Mouse (Mus musculus): ENCODE results near the gene Spout1. TPM values are rescaled to one million over a fixed set of nuclear protein-coding genes. Genes with fewer than 3 reads are reported as not detected.
"Not testable (repeated sequence)": the region's sequence is repeated elsewhere in the genome, so short reads cannot be mapped to it uniquely, and the experiment has no call there.

Gene Spout1
- polyA plus RNA-seq, 1 experiment from 2014 or later = 72.4 TPM

DNA sequence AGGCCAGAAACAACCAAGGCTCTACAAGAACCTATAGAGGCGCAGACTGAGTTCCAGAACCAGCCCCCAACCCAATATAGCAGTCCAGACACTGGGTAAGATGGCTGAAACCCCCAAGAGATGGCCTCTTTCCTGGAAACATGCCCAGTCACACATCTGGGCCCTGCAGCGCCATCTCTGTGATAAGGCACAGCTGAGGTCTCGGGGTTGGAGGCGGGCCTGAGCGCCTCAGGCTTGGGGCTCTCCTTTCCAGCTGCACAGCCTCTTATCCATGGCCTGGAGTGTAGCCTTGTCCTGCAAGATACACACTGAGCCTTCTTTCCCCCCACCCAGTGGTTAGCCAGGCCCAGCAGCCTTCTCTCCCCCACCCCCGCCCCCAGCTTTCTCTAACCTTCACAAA lies 7.0 kb upstream of the Spout1 start:
- Histone ChIP-seq H3K4me3 (ENCODE audit: low read length) (no peak overlapping the region), H3K27ac (ENCODE audit: low read depth, low read length) (no peak overlapping the region), H3K27me3 (replicated peaks; ENCODE audit: control insufficient read depth, insufficient read depth, low read length) (no peaks in the 10 kb centered on the region), H3K36me3 (ENCODE audit: control insufficient read depth, insufficient read depth, low read length) (no peaks in the 10 kb centered on the region), H3K9ac (ENCODE audit: low read depth, low read length) (no peak overlapping the region), H3K4me2 (ENCODE audit: low read length) (no peak overlapping the region), H3K4me1 (ENCODE audit: control insufficient read depth, insufficient read depth, low read depth, low read length) (no peaks in the 10 kb centered on the region), H3K9me3 (ENCODE audit: control insufficient read depth, low read length) (no peaks in the 10 kb centered on the region)
- ATAC-seq = no peak
- WGBS = 91% methylated on average over 6 of the region's 6 CpGs

DNA sequence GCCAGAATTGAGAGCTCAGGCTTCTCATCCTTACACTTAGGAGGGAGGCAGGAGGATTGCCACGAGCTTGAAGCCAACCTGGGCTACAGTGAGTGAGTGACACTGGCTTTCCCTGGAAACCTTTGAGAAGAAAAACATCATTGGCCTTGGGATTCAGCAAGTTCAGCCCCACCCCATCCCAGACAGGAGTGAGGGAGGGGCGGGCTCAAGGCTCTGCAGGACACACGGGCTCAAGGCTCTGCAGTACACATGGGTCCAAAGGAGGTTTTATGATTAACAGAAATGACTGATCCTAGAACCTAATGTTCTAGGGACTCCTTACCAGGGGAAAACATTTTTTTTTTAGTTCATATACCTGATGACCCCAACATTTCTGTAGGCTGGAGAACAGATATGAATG lies 5.5 kb upstream of the Spout1 start:
- H3K9me3 ChIP-seq (ENCODE audit: control insufficient read depth, low read length) = no peaks in the 10 kb centered on the region
- no peaks in the 10 kb centered on the region for H3K36me3 ChIP-seq (ENCODE audit: control insufficient read depth, insufficient read depth, low read length)
- WGBS = 83% methylated on average over 3 of the region's 3 CpGs

DNA sequence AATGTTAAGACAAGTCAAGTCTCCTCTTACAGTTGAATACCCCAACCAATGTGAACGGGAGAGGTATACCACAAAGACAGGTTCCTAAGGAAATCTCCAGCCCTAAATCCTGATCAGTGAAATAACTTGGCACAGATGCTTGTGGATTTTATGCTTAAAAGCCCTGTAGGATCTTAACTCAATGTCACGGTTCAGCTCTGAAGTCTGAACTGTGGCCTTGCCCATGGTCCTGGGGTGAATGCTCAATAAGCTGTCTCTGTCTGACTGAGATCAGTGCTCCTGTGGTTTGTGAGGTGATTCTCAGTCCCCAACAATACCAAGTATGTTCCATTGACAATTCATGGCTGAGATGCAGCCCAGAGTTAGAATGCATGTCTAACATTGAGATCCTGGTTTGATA lies 4.2 kb upstream of the Spout1 start:
- H3K27me3 ChIP-seq (replicated peaks; ENCODE audit: control insufficient read depth, insufficient read depth, low read length) = no peaks in the 10 kb centered on the region
- no peak for ATAC-seq
- no peak overlapping the region for H3K27ac ChIP-seq (ENCODE audit: low read depth, low read length)
- no peak overlapping the region for H3K4me2 ChIP-seq (ENCODE audit: low read length)
- no peak overlapping the region for H3K4me3 ChIP-seq (ENCODE audit: low read length)
- no peak overlapping the region for H3K9ac ChIP-seq (ENCODE audit: low read depth, low read length)
- 88% methylated on average over 2 of the region's 2 CpGs for WGBS
- H3K4me1 ChIP-seq (ENCODE audit: control insufficient read depth, insufficient read depth, low read depth, low read length) = peaks cover 6% of the 10 kb centered on the region
- no peaks in the 10 kb centered on the region for H3K36me3 ChIP-seq (ENCODE audit: control insufficient read depth, insufficient read depth, low read length)
- H3K9me3 ChIP-seq (ENCODE audit: control insufficient read depth, low read length) = no peaks in the 10 kb centered on the region

More for the DNA sequence above, 5.5 kb upstream of the Spout1 start:
- no peak for ATAC-seq
- H3K4me3 ChIP-seq (ENCODE audit: low read length) = no peak overlapping the region
- no peaks in the 10 kb centered on the region for H3K4me1 ChIP-seq (ENCODE audit: control insufficient read depth, insufficient read depth, low read depth, low read length)
- no peak overlapping the region for H3K4me2 ChIP-seq (ENCODE audit: low read length)
- H3K9ac ChIP-seq (ENCODE audit: low read depth, low read length) = no peak overlapping the region
- no peaks in the 10 kb centered on the region for H3K27me3 ChIP-seq (replicated peaks; ENCODE audit: control insufficient read depth, insufficient read depth, low read length)
- no peak overlapping the region for H3K27ac ChIP-seq (ENCODE audit: low read depth, low read length)

DNA sequence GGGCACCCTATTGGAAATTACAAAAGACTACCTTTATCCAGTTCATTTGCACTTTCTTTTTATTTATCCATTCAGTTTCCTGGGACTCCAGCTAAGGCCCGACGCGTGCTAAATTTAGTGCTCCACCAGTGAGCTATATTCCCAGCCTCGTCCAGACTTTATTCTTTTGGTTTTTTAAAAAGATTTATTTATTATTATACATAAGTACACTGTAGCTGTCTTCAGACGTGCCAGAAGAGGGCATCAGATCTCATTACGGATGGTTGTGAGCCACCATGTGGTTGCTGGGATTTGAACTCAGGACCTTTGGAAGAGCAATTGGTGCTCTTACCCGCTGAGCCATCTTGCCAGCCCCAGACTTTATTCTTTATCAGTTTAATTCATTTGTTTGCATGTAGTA lies 452 bp upstream of the Spout1 start:
- Histone ChIP-seq H3K36me3 (ENCODE audit: control insufficient read depth, insufficient read depth, low read length) (peaks cover 12% of the 10 kb centered on the region), H3K27ac (ENCODE audit: low read depth, low read length) (peak overlapping the region; percentile 12; the same call in 1 of the 2 replicates), H3K4me2 (ENCODE audit: low read length) (peak overlapping the region; percentile 86), H3K4me3 (ENCODE audit: low read length) (peak overlapping the region; percentile 61), H3K4me1 (ENCODE audit: control insufficient read depth, insufficient read depth, low read depth, low read length) (peaks cover 12% of the 10 kb centered on the region)
- not testable (repeated sequence) for H3K9ac ChIP-seq (ENCODE audit: low read depth, low read length); H3K9me3 ChIP-seq (ENCODE audit: control insufficient read depth, low read length); H3K27me3 ChIP-seq (replicated peaks; ENCODE audit: control insufficient read depth, insufficient read depth, low read length); ATAC-seq
- WGBS = 32% methylated on average over 7 of the region's 7 CpGs

DNA sequence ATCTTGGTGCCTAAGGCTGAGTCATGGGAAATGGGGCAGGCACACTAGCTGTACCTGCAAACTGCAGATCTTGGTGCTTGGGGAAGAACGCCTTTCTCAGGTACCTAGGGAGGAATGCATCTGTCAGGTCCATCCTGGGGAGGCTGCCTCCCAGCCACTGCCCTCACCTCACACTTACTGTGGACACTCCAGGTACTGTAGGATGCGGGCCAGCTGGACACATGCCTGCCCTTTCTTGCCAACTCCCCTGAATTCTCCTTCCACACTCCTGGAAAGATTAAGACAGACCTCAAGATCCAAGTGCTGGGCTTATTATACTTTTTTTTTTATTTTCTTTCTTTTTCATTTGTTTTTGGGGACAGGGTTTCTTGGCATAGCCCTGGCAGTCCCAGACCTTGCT lies 1.7 kb downstream of the Spout1 start:
- Histone ChIP-seq H3K4me1 (ENCODE audit: control insufficient read depth, insufficient read depth, low read depth, low read length) (peaks cover 20% of the 10 kb centered on the region), H3K4me3 (ENCODE audit: low read length) (no peak overlapping the region), H3K9me3 (ENCODE audit: control insufficient read depth, low read length) (no peaks in the 10 kb centered on the region), H3K4me2 (ENCODE audit: low read length) (no peak overlapping the region), H3K27ac (ENCODE audit: low read depth, low read length) (no peak overlapping the region), H3K36me3 (ENCODE audit: control insufficient read depth, insufficient read depth, low read length) (peaks cover 17% of the 10 kb centered on the region), H3K9ac (ENCODE audit: low read depth, low read length) (no peak overlapping the region), H3K27me3 (replicated peaks; ENCODE audit: control insufficient read depth, insufficient read depth, low read length) (no peaks in the 10 kb centered on the region)
- 98% methylated on average over 2 of the region's 2 CpGs for WGBS
- no peak for ATAC-seq

DNA sequence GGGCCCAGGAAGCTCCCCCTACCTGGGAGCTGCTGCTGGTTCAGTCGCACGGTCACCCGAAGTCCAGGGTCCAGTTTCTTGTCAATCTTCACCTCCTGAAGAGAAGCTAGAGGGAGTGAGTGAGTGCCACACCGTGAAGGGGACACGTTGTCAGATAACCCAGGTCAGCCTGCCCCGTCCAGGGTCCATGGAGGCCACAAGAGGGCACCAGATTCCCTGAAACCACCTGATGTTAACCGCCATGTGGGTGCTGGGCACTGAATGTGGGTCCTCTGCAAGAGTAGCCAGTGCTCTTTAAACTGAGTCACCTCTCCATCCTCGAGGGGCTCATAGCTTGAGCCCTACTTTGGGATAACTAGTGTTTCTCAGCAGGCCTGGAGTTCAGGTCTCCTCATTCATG lies 2.4 kb downstream of the Spout1 start:
- no peak for ATAC-seq
- Histone ChIP-seq H3K9ac (ENCODE audit: low read depth, low read length) (no peak overlapping the region), H3K9me3 (ENCODE audit: control insufficient read depth, low read length) (no peaks in the 10 kb centered on the region), H3K27me3 (replicated peaks; ENCODE audit: control insufficient read depth, insufficient read depth, low read length) (no peaks in the 10 kb centered on the region), H3K4me3 (ENCODE audit: low read length) (no peak overlapping the region), H3K36me3 (ENCODE audit: control insufficient read depth, insufficient read depth, low read length) (peaks cover 17% of the 10 kb centered on the region), H3K4me2 (ENCODE audit: low read length) (no peak overlapping the region), H3K27ac (ENCODE audit: low read depth, low read length) (no peak overlapping the region), H3K4me1 (ENCODE audit: control insufficient read depth, insufficient read depth, low read depth, low read length) (peaks cover 20% of the 10 kb centered on the region)
- 91% methylated on average over 8 of the region's 8 CpGs for WGBS

DNA sequence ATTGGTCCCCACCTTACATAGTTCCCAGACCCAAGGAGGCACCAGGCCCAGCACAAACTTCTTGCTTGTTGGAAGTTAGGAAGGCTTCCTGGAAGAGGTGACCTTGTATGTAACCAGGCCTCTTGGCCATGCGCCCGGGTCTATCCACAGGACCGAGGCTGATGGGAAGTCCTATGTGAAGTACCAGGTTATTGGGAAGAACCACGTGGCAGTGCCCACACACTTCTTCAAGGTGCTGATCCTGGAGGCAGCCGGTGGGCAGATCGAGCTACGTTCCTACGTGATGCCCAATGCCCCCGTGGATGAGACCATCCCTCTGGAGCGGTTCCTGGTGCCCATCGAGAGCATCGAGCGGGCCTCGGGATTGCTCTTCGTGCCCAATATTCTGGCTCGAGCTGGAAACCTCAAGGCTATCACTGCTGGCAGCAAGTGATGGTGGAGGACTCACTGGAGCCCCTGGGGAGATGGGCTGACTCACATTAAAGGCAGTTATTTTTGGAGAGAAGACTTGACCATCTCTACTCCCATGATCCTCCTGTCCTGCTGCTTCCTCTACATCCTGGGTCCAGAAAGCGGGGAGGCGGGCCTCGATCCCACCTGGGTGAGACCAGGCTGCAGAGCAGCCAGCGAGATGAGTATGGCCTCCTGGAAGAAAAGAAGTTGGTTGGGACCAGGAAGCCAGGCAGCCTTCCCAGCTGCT lies 4.6 kb downstream of the Spout1 start:
- Histone ChIP-seq H3K9me3 (ENCODE audit: control insufficient read depth, low read length) (no peaks in the 10 kb centered on the region), H3K9ac (ENCODE audit: low read depth, low read length) (no peak overlapping the region), H3K4me1 (ENCODE audit: control insufficient read depth, insufficient read depth, low read depth, low read length) (peaks cover 20% of the 10 kb centered on the region), H3K36me3 (ENCODE audit: control insufficient read depth, insufficient read depth, low read length) (peaks cover 17% of the 10 kb centered on the region), H3K4me2 (ENCODE audit: low read length) (no peak overlapping the region), H3K27me3 (replicated peaks; ENCODE audit: control insufficient read depth, insufficient read depth, low read length) (no peaks in the 10 kb centered on the region), H3K27ac (ENCODE audit: low read depth, low read length) (no peak overlapping the region), H3K4me3 (ENCODE audit: low read length) (no peak overlapping the region)
- no peak for ATAC-seq
- WGBS = 97% methylated on average over 20 of the region's 20 CpGs

DNA sequence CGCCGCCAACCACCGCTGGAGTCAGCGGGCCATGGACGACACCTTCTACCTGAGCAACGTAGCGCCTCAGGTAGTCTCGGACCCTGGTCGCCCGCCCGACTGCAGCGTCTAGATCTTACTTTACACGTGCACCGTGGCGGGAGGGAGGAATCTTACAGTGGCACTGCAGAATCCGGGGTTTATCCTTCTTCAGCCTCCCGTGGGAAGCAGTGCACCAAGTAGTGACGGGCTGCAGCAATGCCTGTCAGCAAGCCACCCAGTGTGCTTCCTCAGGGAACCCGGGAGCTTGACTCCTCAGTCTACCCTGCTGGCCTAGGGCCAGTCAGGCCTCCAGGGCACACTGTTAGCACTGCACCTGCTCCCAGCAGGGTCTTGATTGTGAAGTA lies 6.3 kb downstream of the Spout1 start:
- Histone ChIP-seq H3K9ac (ENCODE audit: low read depth, low read length) (peak overlapping the region; percentile 84), H3K4me2 (ENCODE audit: low read length) (peak overlapping the region; percentile 95), H3K27me3 (replicated peaks; ENCODE audit: control insufficient read depth, insufficient read depth, low read length) (no peaks in the 10 kb centered on the region), H3K36me3 (ENCODE audit: control insufficient read depth, insufficient read depth, low read length) (peaks cover 17% of the 10 kb centered on the region), H3K9me3 (ENCODE audit: control insufficient read depth, low read length) (no peaks in the 10 kb centered on the region), H3K4me1 (ENCODE audit: control insufficient read depth, insufficient read depth, low read depth, low read length) (peaks cover 9% of the 10 kb centered on the region), H3K4me3 (ENCODE audit: low read length) (peak overlapping the region; percentile 75), H3K27ac (ENCODE audit: low read depth, low read length) (peak overlapping the region; percentile 96)
- under 1% methylated on average over 19 of the region's 19 CpGs for WGBS
- peak; percentile 25; the same call in 1 of the 2 replicates for ATAC-seq

DNA sequence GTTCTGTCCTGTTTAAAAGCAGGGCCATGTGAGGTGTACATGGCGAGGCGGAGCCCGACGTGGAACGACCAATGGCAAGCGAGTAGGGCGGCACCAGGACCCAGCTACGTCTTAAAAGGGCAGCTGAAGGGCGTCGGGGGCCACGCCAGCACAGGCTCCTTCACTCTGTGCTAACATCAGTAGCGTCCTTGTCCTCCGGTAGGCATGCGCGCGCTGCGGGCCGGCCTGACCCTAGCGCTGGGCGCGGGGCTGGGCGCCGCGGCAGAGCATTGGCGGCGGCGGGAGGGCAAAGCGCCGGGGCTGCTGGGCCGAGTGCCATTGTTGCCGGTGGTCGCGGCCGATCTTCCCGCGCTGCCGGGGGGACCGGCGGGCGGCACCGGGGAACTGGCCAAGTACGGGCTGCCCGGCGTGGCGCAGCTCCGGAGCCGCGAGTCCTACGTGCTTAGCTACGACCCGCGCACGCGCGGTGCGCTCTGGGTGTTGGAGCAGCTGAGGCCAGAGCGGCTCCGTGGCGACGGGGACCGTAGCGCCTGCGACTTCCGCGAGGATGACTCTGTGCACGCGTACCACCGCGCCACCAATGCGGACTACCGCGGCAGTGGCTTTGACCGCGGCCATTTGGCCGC lies 6.8 kb downstream of the Spout1 start, which contains the start of gene Endog:
Gene Endog, plus strand, starts transcription at position 123 of the 626 bp plus-strand sequence.
- H3K27me3 ChIP-seq (replicated peaks; ENCODE audit: control insufficient read depth, insufficient read depth, low read length) = no peaks in the 10 kb centered on the region
- peaks cover 16% of the 10 kb centered on the region for H3K36me3 ChIP-seq (ENCODE audit: control insufficient read depth, insufficient read depth, low read length)
- ATAC-seq = peak; percentile 98
- peak within 1 kb of the TSS; percentile 95 for H3K4me2 ChIP-seq (ENCODE audit: low read length)
- peak within 1 kb of the TSS; percentile 84 for H3K9ac ChIP-seq (ENCODE audit: low read depth, low read length)
- no peaks in the 10 kb centered on the region for H3K9me3 ChIP-seq (ENCODE audit: control insufficient read depth, low read length)
- H3K4me3 ChIP-seq (ENCODE audit: low read length) = peak within 1 kb of the TSS; percentile 75
- H3K4me1 ChIP-seq (ENCODE audit: control insufficient read depth, insufficient read depth, low read depth, low read length) = peaks cover 8% of the 10 kb centered on the region
- peak within 1 kb of the TSS; percentile 96 for H3K27ac ChIP-seq (ENCODE audit: low read depth, low read length)
- WGBS = under 1% methylated on average over 51 of the region's 75 CpGs

Data from hindbrain, embryonic 16.5 days (tissue).